Mouse (Mus musculus) G1E (cell line): ENCODE data around the gene Aasdh. TPM values are rescaled to one million over a fixed set of nuclear protein-coding genes. Genes with fewer than 3 reads are reported as not detected.

Experiments
- ATAC-seq: 2 replicates; pipeline ENCODE4 v1.8.0; 2016; ENCODE audit warnings: mild to moderate bottlenecking; ENCODE audit not compliant: insufficient number of reproducible peaks, poor library complexity, low FRiP score, severe bottlenecking; ENCODE audit errors: extremely low read depth
- DNase-seq: peaks from one replicate; pipeline ENCODE4 v3.0.0; 2012; ENCODE audit warnings: low spot score
- H3K27me3 ChIP-seq: 2 replicates; pipeline ENCODE4 v1.6.1; 2012; ENCODE audit warnings: mild to moderate bottlenecking, low read length, inconsistent platforms; ENCODE audit not compliant: insufficient read depth
- H3K36me3 ChIP-seq: replicated peaks from 2 replicates; pipeline ENCODE3; 2012; ENCODE audit warnings: mild to moderate bottlenecking, inconsistent platforms
- H3K4me1 ChIP-seq: 2 replicates; pipeline ENCODE4 v1.6.1; 2012; ENCODE audit warnings: low read depth, low read length, inconsistent platforms, mixed read lengths; ENCODE audit not compliant: insufficient read depth
- H3K4me3 ChIP-seq: 2 replicates; pipeline ENCODE4 v1.5.1; 2012; ENCODE audit warnings: low read depth, mild to moderate bottlenecking, inconsistent platforms, low read length, moderate library complexity, mixed read lengths
- H3K9me3 ChIP-seq: replicated peaks from 2 replicates; pipeline ENCODE4 v1.6.1; 2012; ENCODE audit warnings: inconsistent platforms
- CTCF ChIP-seq: IDR thresholded peaks from 2 replicates; pipeline ENCODE4 v1.5.1; 2012; ENCODE audit warnings: low read depth, low read length, inconsistent platforms, mixed read lengths
- GATA1 ChIP-seq: IDR thresholded peaks from 2 replicates; pipeline ENCODE4 v1.6.1; 2012; ENCODE audit warnings: borderline replicate concordance, low read length, inconsistent platforms, mixed read lengths
- GATA2 ChIP-seq: IDR thresholded peaks from 2 replicates; pipeline ENCODE4 v1.6.1; 2012; ENCODE audit warnings: low read depth, low read length, inconsistent platforms, borderline replicate concordance
- POLR2AphosphoS5 ChIP-seq: IDR thresholded peaks from 2 replicates; pipeline ENCODE4 v1.6.1; 2012; ENCODE audit warnings: low read depth, low read length, inconsistent platforms; ENCODE audit not compliant: insufficient replicate concordance
- TAL1 ChIP-seq: conservative IDR thresholded peaks from 2 replicates; pipeline ENCODE4 v1.6.1; 2012; ENCODE audit warnings: low read depth, low read length, inconsistent platforms, mixed read lengths
- polyA plus RNA-seq: library from polyadenylated mRNA; stranded (reverse); fragments of >175 nt; gene quantifications from 2 replicates; pipeline ENCODE4 v1.2.3, GENCODE M21; 2012
- total RNA-seq, 2 experiments: library from RNA; stranded (forward) in 1 of 2; stranded (reverse) in 1 of 2; fragments of 200-1000 nt in 1 of 2; fragments of >200 nt in 1 of 2; fragmentation: Nextera tagmentation in 1 of 2; gene quantifications; 2 replicates each; pipeline ENCODE4 v1.2.3; 2014 to 2017

The Aasdh gene
- total and polyA plus RNA-seq, 3 experiments = 4.8 to 62.1 (median 39.2) TPM

DNA sequence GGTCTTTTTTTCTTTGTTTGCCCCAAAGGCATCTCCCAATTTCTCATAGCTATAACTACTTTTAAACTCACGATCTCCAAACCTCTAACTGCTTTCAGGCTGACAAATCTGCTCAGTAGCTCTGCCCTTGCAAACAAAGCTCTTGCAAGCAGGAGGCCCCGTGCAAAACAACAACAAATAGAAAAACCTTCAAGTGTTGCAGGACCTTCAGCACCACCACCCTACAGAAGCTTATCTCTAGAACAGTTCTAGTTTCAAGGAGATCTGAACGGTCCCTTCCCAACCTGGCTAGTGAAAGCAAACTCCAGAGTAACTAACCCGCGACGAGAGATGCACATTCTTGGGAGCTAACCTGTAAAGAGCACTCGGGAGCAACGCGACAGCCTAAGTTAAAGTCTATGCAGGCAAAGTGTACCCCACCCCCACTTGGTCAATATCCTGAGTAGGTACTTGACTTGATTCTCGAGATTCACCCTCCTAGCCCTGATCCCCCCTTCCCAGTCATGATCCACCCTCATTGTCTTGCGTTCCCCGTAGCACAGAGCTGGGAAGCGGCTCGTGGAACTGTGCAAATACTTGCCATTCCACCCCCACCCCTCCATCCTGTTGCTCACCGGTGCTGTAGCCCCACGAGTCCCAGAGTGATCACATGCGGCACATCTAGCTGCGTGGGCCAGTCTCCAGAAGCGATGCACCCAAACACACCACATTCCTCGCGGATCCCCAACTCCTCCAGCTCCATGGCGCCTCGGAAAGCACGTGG lies 45.2 kb upstream of the Aasdh start:
- Histone ChIP-seq H3K36me3 (peaks cover 48% of the 10 kb centered on the region), H3K4me3 (peak overlapping the region; percentile 94), H3K9me3 (no peaks in the 10 kb centered on the region), H3K4me1 (peaks cover 68% of the 10 kb centered on the region), H3K27me3 (no peaks in the 10 kb centered on the region)
- ATAC-seq (no peak), DNase-seq (no peak)
- TF ChIP-seq POLR2AphosphoS5 (peak; percentile 55; the same call in 1 of the 2 replicates), GATA1 (no peak)

DNA sequence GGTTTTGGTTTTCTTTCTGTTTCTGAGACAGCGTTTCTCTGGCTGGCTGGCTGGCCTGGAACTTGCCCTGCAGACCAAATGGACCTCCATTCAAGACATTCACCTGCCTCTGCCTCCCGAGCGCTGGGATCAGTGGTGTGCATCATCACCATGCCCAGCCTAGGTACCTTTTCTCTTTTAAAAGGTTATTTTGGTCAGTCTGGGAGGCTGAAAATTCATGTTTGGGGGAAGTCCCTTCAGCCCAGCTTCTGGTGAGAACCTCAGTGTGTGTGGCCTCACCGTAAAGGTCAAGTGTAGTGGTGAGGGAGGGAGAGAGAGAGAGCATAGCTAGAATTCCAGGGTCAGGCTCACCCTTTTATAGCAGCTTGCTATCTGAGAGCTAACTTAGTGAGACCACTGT lies 42.4 kb upstream of the Aasdh start:
- ATAC-seq = no peak
- no peak for DNase-seq
- TF ChIP-seq POLR2AphosphoS5 (no peak), GATA1 (no peak), CTCF (no peak), TAL1 (no peak)
- H3K4me1 ChIP-seq = peaks cover 52% of the 10 kb centered on the region
- no peak overlapping the region; the same call in 1 of the 2 replicates for H3K4me3 ChIP-seq
- no peaks in the 10 kb centered on the region for H3K27me3 ChIP-seq
- peaks cover 41% of the 10 kb centered on the region for H3K36me3 ChIP-seq
- H3K9me3 ChIP-seq = no peaks in the 10 kb centered on the region

DNA sequence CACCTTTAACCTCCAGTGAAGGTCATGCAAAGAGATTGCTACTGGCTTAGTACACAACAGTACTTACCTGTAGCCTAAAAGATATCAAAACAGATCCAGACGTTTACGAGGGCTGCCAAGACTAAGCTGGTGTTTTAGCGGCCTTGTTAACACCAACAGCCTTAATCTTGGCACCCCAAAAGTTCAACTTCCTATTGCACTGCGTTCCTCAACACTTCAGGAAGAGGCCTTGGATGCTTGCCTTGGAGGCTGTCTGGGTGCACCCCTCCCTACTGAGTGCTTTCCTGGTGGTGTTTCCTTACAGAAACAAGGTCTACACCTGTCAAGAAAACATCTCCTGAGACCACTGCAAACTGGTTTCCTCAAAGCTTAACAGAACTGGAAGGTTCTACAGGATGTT lies 41.8 kb upstream of the Aasdh start:
- Histone ChIP-seq H3K4me3 (no peak overlapping the region), H3K4me1 (peaks cover 54% of the 10 kb centered on the region), H3K27me3 (no peaks in the 10 kb centered on the region), H3K9me3 (no peaks in the 10 kb centered on the region), H3K36me3 (peaks cover 45% of the 10 kb centered on the region)
- TF ChIP-seq GATA1 (no peak), CTCF (no peak), GATA2 (no peak), TAL1 (no peak), POLR2AphosphoS5 (no peak)
- no peak for DNase-seq
- no peak for ATAC-seq

DNA sequence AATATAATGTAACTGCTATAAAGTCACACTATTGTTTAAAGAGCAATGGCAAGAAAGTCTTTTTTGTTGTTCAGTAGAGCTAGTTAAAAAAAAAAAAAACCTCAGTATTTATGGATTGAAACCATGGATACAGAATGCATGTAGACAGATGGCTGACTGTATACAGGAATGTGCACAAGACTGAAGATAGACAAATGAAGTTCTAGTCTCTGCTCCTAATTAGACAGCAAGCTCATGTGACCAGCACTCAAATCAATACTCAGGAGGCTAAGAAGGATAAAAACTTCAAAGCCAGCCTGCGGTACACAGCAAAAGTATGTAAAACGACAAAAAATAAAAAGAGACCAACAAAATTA lies 40.3 kb upstream of the Aasdh start:
- DNase-seq (no peak), ATAC-seq (no peak)
- Histone ChIP-seq H3K4me1 (peaks cover 51% of the 10 kb centered on the region), H3K4me3 (no peak overlapping the region), H3K9me3 (0 out of 2 replicates have a peak, but pooled peaks cover 2% of the 10 kb centered on the region), H3K27me3 (no peaks in the 10 kb centered on the region), H3K36me3 (peaks cover 58% of the 10 kb centered on the region)
- TF ChIP-seq CTCF = no peak
- TF ChIP-seq TAL1 = no peak
- no peak for TF ChIP-seq POLR2AphosphoS5
- no peak for TF ChIP-seq GATA1
- TF ChIP-seq GATA2 = no peak

DNA sequence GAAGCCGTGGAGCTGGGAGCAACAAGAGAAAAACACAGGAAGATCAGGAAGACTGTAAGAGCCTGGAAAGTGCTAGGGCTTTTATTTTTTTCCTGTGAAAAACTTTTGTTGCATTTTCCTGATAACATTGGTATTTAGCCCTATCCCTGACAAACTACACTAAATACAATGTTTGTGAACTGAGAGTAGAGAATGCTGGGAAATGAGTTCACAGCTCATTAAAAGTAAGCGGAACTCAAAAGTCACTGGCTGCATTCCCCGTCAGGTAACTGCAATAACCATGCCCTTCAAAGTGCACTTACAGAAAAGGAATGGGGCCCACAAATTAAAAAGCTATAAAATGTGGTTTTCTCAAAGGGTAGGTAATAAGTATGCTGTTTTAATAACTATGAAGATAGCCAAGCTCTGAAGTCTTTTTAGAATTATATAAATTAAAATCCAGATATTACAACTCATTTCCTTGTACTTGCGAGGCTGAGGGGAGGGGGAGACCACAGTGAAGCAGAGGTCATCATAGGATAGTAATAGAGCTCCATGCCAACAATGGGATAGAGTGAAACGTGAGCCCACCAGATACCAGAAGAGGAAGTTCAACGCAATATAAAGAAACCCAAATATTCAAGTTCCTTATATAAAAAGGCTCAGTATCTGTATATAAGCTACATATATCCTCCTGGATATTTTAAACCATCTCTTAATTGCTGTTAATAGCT lies 39.8 kb upstream of the Aasdh start:
- DNase-seq = no peak
- Histone ChIP-seq H3K27me3 (no peaks in the 10 kb centered on the region), H3K9me3 (peaks cover 5% of the 10 kb centered on the region; the same call in 1 of the 2 replicates), H3K4me1 (peaks cover 49% of the 10 kb centered on the region), H3K36me3 (peaks cover 63% of the 10 kb centered on the region), H3K4me3 (no peak overlapping the region)
- no peak for ATAC-seq
- no peak for TF ChIP-seq GATA1
- no peak for TF ChIP-seq GATA2
- TF ChIP-seq POLR2AphosphoS5 = no peak
- TF ChIP-seq TAL1 = no peak
- no peak for TF ChIP-seq CTCF

DNA sequence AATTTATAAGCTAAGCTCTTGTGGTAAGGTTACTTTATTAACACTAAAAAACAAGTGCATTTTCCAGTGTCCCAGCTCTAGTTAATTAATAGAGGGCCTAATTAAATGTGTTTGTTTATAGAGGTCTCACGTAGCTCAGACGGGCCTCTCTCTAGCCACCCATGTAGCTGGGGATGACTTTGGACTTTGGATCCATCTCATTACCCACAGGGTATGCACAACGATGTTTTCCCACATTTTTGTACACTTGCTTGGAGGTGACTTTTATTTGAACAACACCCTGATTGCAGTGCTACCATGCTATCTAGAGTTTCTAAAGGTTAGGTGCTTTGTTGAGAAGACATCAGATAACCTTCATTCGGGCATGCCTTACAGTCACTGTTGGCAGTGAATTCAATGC lies 37.2 kb upstream of the Aasdh start:
- peaks cover 8% of the 10 kb centered on the region for H3K9me3 ChIP-seq
- no peak for DNase-seq
- ATAC-seq = no peak
- TF ChIP-seq GATA2 (no peak), TAL1 (no peak), GATA1 (no peak), POLR2AphosphoS5 (no peak), CTCF (no peak)
- H3K4me1 ChIP-seq = peaks cover 27% of the 10 kb centered on the region
- peaks cover 58% of the 10 kb centered on the region for H3K36me3 ChIP-seq
- no peak overlapping the region for H3K4me3 ChIP-seq
- H3K27me3 ChIP-seq = no peaks in the 10 kb centered on the region
